Mouse (Mus musculus): ENCODE results near the gene Epha7.

DNA sequence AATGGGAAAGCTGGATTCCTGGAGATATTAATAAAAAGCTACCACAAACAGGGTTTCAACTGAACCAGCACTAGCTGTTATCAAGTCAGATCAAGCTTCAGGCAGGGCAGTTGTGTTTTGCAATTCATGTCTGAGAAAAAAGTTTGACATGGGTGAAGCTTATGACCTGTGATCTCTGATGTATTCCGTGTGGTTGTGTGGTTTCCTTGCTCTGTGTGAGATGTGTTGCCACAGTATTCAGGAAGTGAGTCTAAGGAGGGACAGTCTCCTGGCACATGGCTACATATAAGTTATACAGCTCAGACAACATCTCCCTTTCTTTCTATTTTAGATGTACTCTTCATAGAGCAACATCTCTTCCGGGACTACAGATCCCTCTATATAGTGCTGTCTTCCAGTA is 99.1 kb downstream of the Epha7 start:
- no peak for TF ChIP-seq POLR2A (IDR thresholded peaks at IDR 0.05; ENCODE audit: low read depth, low read length)
- no peak for TF ChIP-seq CTCF (conservative IDR thresholded peaks at IDR 0.05; ENCODE audit: insufficient read depth, insufficient read length, low read depth, low read length)

Measured in kidney, adult 2 months (tissue).